Mouse (Mus musculus): ENCODE measurements at regions not wholly inside any gene's neighbourhood (a gene's known extent, or its start where the extent isn't known, plus 50 kb on each side); places are given as distances from the start of the nearest gene placed in this dataset.

- ATAC-seq (replicated peaks; ENCODE audit: insufficient number of reproducible peaks, low FRiP score, low TSS enrichment, low read depth) (no peak), DNase-seq (ENCODE audit: low spot score) (no peak)
- WGBS: 57% methylated on average over 7 of the region's 7 CpGs
- no peaks in the 10 kb centered on the region for H3K4me1 ChIP-seq (ENCODE audit: control insufficient read depth, insufficient read depth, low read length)
- H3K9ac ChIP-seq (replicated peaks; ENCODE audit: low read length): no peak overlapping the region
- H3K9me3 ChIP-seq (replicated peaks; ENCODE audit: control insufficient read depth, low read length): no peaks in the 10 kb centered on the region
- no peak overlapping the region for H3K27ac ChIP-seq (replicated peaks; ENCODE audit: low read depth, low read length)
- no peak overlapping the region for H3K4me3 ChIP-seq (ENCODE audit: low read depth, low read length)
- no peaks in the 10 kb centered on the region for H3K36me3 ChIP-seq (replicated peaks; ENCODE audit: control insufficient read depth, insufficient read depth, low read depth, low read length)
- no peak overlapping the region for H3K4me2 ChIP-seq (ENCODE audit: low read depth, low read length)
- no peaks in the 10 kb centered on the region for H3K27me3 ChIP-seq (ENCODE audit: control insufficient read depth, insufficient read depth, low read length)
Measured at GRCm38 (mm10) chr14:120731679-120732281, 179.2 kb upstream of the Ipo5 start.

GRCm38 (mm10) chr14:120732400-120733138 lies 178.5 kb upstream of the Ipo5 start:
- no peak overlapping the region for H3K4me2 ChIP-seq (ENCODE audit: low read depth, low read length)
- no peak overlapping the region for H3K27ac ChIP-seq (replicated peaks; ENCODE audit: low read depth, low read length)
- no peak for ATAC-seq (replicated peaks; ENCODE audit: insufficient number of reproducible peaks, low FRiP score, low TSS enrichment, low read depth)
- H3K4me1 ChIP-seq (ENCODE audit: control insufficient read depth, insufficient read depth, low read length): no peaks in the 10 kb centered on the region
- H3K9me3 ChIP-seq (replicated peaks; ENCODE audit: control insufficient read depth, low read length): no peaks in the 10 kb centered on the region
- no peaks in the 10 kb centered on the region for H3K36me3 ChIP-seq (replicated peaks; ENCODE audit: control insufficient read depth, insufficient read depth, low read depth, low read length)
- DNase-seq (ENCODE audit: low spot score): no peak
- H3K27me3 ChIP-seq (ENCODE audit: control insufficient read depth, insufficient read depth, low read length): no peaks in the 10 kb centered on the region
- no peak overlapping the region for H3K4me3 ChIP-seq (ENCODE audit: low read depth, low read length)
- WGBS: 79% methylated on average over 15 of the region's 15 CpGs
- no peak overlapping the region for H3K9ac ChIP-seq (replicated peaks; ENCODE audit: low read length)

GRCm38 (mm10) chr14:120741492-120742054 lies 169.5 kb upstream of the Ipo5 start:
- Histone ChIP-seq H3K27ac (replicated peaks; ENCODE audit: low read depth, low read length) (no peak overlapping the region), H3K9ac (replicated peaks; ENCODE audit: low read length) (no peak overlapping the region), H3K4me3 (ENCODE audit: low read depth, low read length) (no peak overlapping the region), H3K36me3 (replicated peaks; ENCODE audit: control insufficient read depth, insufficient read depth, low read depth, low read length) (no peaks in the 10 kb centered on the region), H3K4me2 (ENCODE audit: low read depth, low read length) (no peak overlapping the region), H3K27me3 (ENCODE audit: control insufficient read depth, insufficient read depth, low read length) (no peaks in the 10 kb centered on the region), H3K9me3 (replicated peaks; ENCODE audit: control insufficient read depth, low read length) (no peaks in the 10 kb centered on the region), H3K4me1 (ENCODE audit: control insufficient read depth, insufficient read depth, low read length) (no peaks in the 10 kb centered on the region)
- no peak for DNase-seq (ENCODE audit: low spot score)
- 87% methylated on average over 5 of the region's 5 CpGs for WGBS
- no peak for ATAC-seq (replicated peaks; ENCODE audit: insufficient number of reproducible peaks, low FRiP score, low TSS enrichment, low read depth)

- Histone ChIP-seq H3K36me3 (replicated peaks; ENCODE audit: control insufficient read depth, insufficient read depth, low read depth, low read length) (no peaks in the 10 kb centered on the region), H3K4me1 (ENCODE audit: control insufficient read depth, insufficient read depth, low read length) (no peaks in the 10 kb centered on the region), H3K4me2 (ENCODE audit: low read depth, low read length) (no peak overlapping the region), H3K27ac (replicated peaks; ENCODE audit: low read depth, low read length) (no peak overlapping the region), H3K9ac (replicated peaks; ENCODE audit: low read length) (no peak overlapping the region), H3K9me3 (replicated peaks; ENCODE audit: control insufficient read depth, low read length) (no peaks in the 10 kb centered on the region), H3K4me3 (ENCODE audit: low read depth, low read length) (no peak overlapping the region), H3K27me3 (ENCODE audit: control insufficient read depth, insufficient read depth, low read length) (no peaks in the 10 kb centered on the region)
- WGBS: 80% methylated on average over 1 of the region's 1 CpGs
- DNase-seq (ENCODE audit: low spot score): no peak
- no peak for ATAC-seq (replicated peaks; ENCODE audit: insufficient number of reproducible peaks, low FRiP score, low TSS enrichment, low read depth)
Measured at GRCm38 (mm10) chr14:120754011-120754410, 157.0 kb upstream of the Ipo5 start.

- DNase-seq (ENCODE audit: low spot score) (no peak), ATAC-seq (replicated peaks; ENCODE audit: insufficient number of reproducible peaks, low FRiP score, low TSS enrichment, low read depth) (no peak)
- Histone ChIP-seq H3K27ac (replicated peaks; ENCODE audit: low read depth, low read length) (no peak overlapping the region), H3K36me3 (replicated peaks; ENCODE audit: control insufficient read depth, insufficient read depth, low read depth, low read length) (no peaks in the 10 kb centered on the region), H3K27me3 (ENCODE audit: control insufficient read depth, insufficient read depth, low read length) (no peaks in the 10 kb centered on the region), H3K9ac (replicated peaks; ENCODE audit: low read length) (no peak overlapping the region), H3K4me2 (ENCODE audit: low read depth, low read length) (no peak overlapping the region), H3K4me3 (ENCODE audit: low read depth, low read length) (no peak overlapping the region), H3K4me1 (ENCODE audit: control insufficient read depth, insufficient read depth, low read length) (no peaks in the 10 kb centered on the region), H3K9me3 (replicated peaks; ENCODE audit: control insufficient read depth, low read length) (no peaks in the 10 kb centered on the region)
- WGBS: 83% methylated on average over 10 of the region's 10 CpGs
Measured at GRCm38 (mm10) chr14:120755389-120755788, 155.6 kb upstream of the Ipo5 start.

- H3K36me3 ChIP-seq (replicated peaks; ENCODE audit: control insufficient read depth, insufficient read depth, low read depth, low read length): no peaks in the 10 kb centered on the region
- DNase-seq (ENCODE audit: low spot score): peak; percentile 39
- H3K9ac ChIP-seq (replicated peaks; ENCODE audit: low read length): no peak overlapping the region
- ATAC-seq (replicated peaks; ENCODE audit: insufficient number of reproducible peaks, low FRiP score, low TSS enrichment, low read depth): no peak
- WGBS: 78% methylated on average over 14 of the region's 14 CpGs
- H3K27me3 ChIP-seq (ENCODE audit: control insufficient read depth, insufficient read depth, low read length): no peaks in the 10 kb centered on the region
- H3K4me2 ChIP-seq (ENCODE audit: low read depth, low read length): no peak overlapping the region
- no peaks in the 10 kb centered on the region for H3K4me1 ChIP-seq (ENCODE audit: control insufficient read depth, insufficient read depth, low read length)
- no peak overlapping the region for H3K4me3 ChIP-seq (ENCODE audit: low read depth, low read length)
- H3K27ac ChIP-seq (replicated peaks; ENCODE audit: low read depth, low read length): no peak overlapping the region
- no peaks in the 10 kb centered on the region for H3K9me3 ChIP-seq (replicated peaks; ENCODE audit: control insufficient read depth, low read length)
Measured at GRCm38 (mm10) chr14:120758200-120758830, 152.7 kb upstream of the Ipo5 start.

- Histone ChIP-seq H3K27me3 (ENCODE audit: control insufficient read depth, insufficient read depth, low read length) (no peaks in the 10 kb centered on the region), H3K4me2 (ENCODE audit: low read depth, low read length) (no peak overlapping the region), H3K9me3 (replicated peaks; ENCODE audit: control insufficient read depth, low read length) (no peaks in the 10 kb centered on the region), H3K4me3 (ENCODE audit: low read depth, low read length) (no peak overlapping the region), H3K9ac (replicated peaks; ENCODE audit: low read length) (no peak overlapping the region), H3K36me3 (replicated peaks; ENCODE audit: control insufficient read depth, insufficient read depth, low read depth, low read length) (no peaks in the 10 kb centered on the region), H3K4me1 (ENCODE audit: control insufficient read depth, insufficient read depth, low read length) (no peaks in the 10 kb centered on the region), H3K27ac (replicated peaks; ENCODE audit: low read depth, low read length) (no peak overlapping the region)
- no peak for DNase-seq (ENCODE audit: low spot score)
- ATAC-seq (replicated peaks; ENCODE audit: insufficient number of reproducible peaks, low FRiP score, low TSS enrichment, low read depth): no peak
- 80% methylated on average over 7 of the region's 7 CpGs for WGBS
Measured at GRCm38 (mm10) chr14:120762168-120762567, 148.9 kb upstream of the Ipo5 start.

- H3K27ac ChIP-seq (replicated peaks; ENCODE audit: low read depth, low read length): no peak overlapping the region
- H3K4me2 ChIP-seq (ENCODE audit: low read depth, low read length): no peak overlapping the region
- H3K4me3 ChIP-seq (ENCODE audit: low read depth, low read length): no peak overlapping the region
- no peaks in the 10 kb centered on the region for H3K9me3 ChIP-seq (replicated peaks; ENCODE audit: control insufficient read depth, low read length)
- no peaks in the 10 kb centered on the region for H3K4me1 ChIP-seq (ENCODE audit: control insufficient read depth, insufficient read depth, low read length)
- H3K27me3 ChIP-seq (ENCODE audit: control insufficient read depth, insufficient read depth, low read length): no peaks in the 10 kb centered on the region
- H3K9ac ChIP-seq (replicated peaks; ENCODE audit: low read length): no peak overlapping the region
- H3K36me3 ChIP-seq (replicated peaks; ENCODE audit: control insufficient read depth, insufficient read depth, low read depth, low read length): no peaks in the 10 kb centered on the region
- DNase-seq (ENCODE audit: low spot score) (no peak), ATAC-seq (replicated peaks; ENCODE audit: insufficient number of reproducible peaks, low FRiP score, low TSS enrichment, low read depth) (no peak)
- 74% methylated on average over 11 of the region's 11 CpGs for WGBS
Measured at GRCm38 (mm10) chr14:120762733-120763132, 148.3 kb upstream of the Ipo5 start.

All from embryonic facial prominence, embryonic 11.5 days (tissue).